Mouse (Mus musculus) liver, embryonic 12.5 days (tissue): ENCODE measurements around the gene Panx1. TPM values are rescaled to one million over a fixed set of nuclear protein-coding genes. Genes with fewer than 3 reads are reported as not detected.

Experiments used
- ATAC-seq: fragments of 200-750 bp; cut with Nextera tagmentation; 2 replicates; pipeline ENCODE4 v1.8.0; 2017; ENCODE audit warnings: moderate number of reproducible peaks, mild to moderate bottlenecking, moderate library complexity
- H3K27ac ChIP-seq: fragments of 300-500 bp; sonication (generic); 2 replicates; pipeline ENCODE4 v1.5.1; 2016; ENCODE audit warnings: mild to moderate bottlenecking
- H3K27me3 ChIP-seq: fragments of 300-500 bp; sonication (generic); replicated peaks from 2 replicates; pipeline ENCODE4 v1.6.1; 2016; ENCODE audit warnings: mild to moderate bottlenecking, moderate library complexity
- H3K36me3 ChIP-seq: fragments of 300-500 bp; sonication (generic); 2 replicates; pipeline ENCODE4 v1.6.1; 2016; ENCODE audit warnings: mild to moderate bottlenecking, moderate library complexity
- H3K4me1 ChIP-seq: fragments of 300-500 bp; sonication (generic); 2 replicates; pipeline ENCODE4 v1.6.1; 2016
- H3K4me2 ChIP-seq: fragments of 300-500 bp; sonication (generic); 2 replicates; pipeline ENCODE4 v1.6.1; 2016; ENCODE audit warnings: mild to moderate bottlenecking, moderate library complexity
- H3K4me3 ChIP-seq: fragments of 300-500 bp; sonication (generic); 2 replicates; pipeline ENCODE4 v1.5.1; 2016; ENCODE audit warnings: mild to moderate bottlenecking, moderate library complexity
- H3K9ac ChIP-seq: fragments of 300-500 bp; sonication (generic); 2 replicates; pipeline ENCODE4 v1.6.1; 2016; ENCODE audit warnings: mild to moderate bottlenecking, moderate library complexity
- H3K9me3 ChIP-seq: fragments of 300-500 bp; sonication (generic); replicated peaks from 2 replicates; pipeline ENCODE4 v1.6.1; 2016; ENCODE audit warnings: mild to moderate bottlenecking, moderate library complexity
- WGBS: fragments of 180-500 bp; shearing (Covaris S2); methylation state at CpG from one replicate; pipeline ENCODE4 v1.1.7; 2016; ENCODE audit not compliant: insufficient replicate concordance; 5-methylcytosine and 5-hydroxymethylcytosine counted together
- polyA plus RNA-seq: library from polyadenylated mRNA; unstranded; fragments of >200 nt; fragmentation: Nextera tagmentation; extraction: Ambion mirVana; gene quantifications from 2 replicates; pipeline ENCODE4 v1.2.1, GENCODE M21; 2016

Panx1 gene
- 13.1 and 14.1 TPM in 2 replicates for polyA plus RNA-seq

DNA sequence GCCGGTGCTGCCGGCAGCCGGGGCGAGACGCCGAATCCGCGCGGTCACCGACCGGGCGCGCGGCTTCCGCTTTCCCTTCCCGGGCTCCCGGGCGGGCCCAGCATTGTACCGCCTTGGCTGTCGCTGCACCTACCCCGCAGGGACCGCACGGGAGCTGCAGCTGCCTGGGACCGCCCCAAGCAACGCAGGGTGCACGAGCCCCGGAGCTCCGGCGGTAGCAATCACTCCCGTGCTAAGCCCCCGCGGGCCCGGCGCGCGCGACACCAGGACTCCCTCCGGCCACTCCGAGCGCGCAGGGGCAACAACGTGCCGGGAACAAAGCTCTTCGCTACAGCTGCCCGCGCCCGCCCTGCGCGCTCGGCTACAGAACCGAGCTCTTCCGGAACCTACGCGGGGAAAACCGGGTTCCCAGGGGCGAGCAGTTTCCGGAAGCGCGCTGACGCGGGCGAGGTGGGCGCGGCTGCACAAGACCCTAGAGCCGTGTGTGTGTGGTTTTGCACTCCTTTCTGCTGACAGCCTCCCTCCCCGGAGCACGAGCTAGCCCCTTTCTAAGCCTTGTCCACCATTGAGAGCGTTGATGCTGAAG lies at the start of gene Panx1:
Gene Panx1 (minus strand): TSS at position 395 of the 586 bp plus-strand sequence.
- Histone ChIP-seq H3K4me2 (peak within 1 kb of the TSS; percentile 82), H3K4me3 (peak within 1 kb of the TSS; percentile 67), H3K27me3 (peaks cover 32% of the 10 kb centered on the region), H3K9me3 (no peaks in the 10 kb centered on the region), H3K27ac (peak within 1 kb of the TSS; percentile 42; the same call in 1 of the 2 replicates), H3K9ac (peak within 1 kb of the TSS; percentile 65), H3K36me3 (no peaks in the 10 kb centered on the region), H3K4me1 (peaks cover 16% of the 10 kb centered on the region)
- under 1% methylated on average over 68 of the region's 68 CpGs for WGBS
- peak; percentile 71 for ATAC-seq

- 61% methylated on average over 6 of the region's 6 CpGs for WGBS
- Histone ChIP-seq H3K4me1 (peaks cover 11% of the 10 kb centered on the region; the same call in 1 of the 2 replicates), H3K4me3 (no peak overlapping the region), H3K27ac (no peak overlapping the region), H3K4me2 (no peak overlapping the region), H3K36me3 (no peaks in the 10 kb centered on the region), H3K9me3 (no peaks in the 10 kb centered on the region), H3K9ac (no peak overlapping the region), H3K27me3 (no peaks in the 10 kb centered on the region)
- peak; percentile 51; the same call in 1 of the 2 replicates for ATAC-seq
Measured at GRCm38 (mm10) chr9:15068686-15069295, 23.5 kb upstream of the Panx1 start.

DNA sequence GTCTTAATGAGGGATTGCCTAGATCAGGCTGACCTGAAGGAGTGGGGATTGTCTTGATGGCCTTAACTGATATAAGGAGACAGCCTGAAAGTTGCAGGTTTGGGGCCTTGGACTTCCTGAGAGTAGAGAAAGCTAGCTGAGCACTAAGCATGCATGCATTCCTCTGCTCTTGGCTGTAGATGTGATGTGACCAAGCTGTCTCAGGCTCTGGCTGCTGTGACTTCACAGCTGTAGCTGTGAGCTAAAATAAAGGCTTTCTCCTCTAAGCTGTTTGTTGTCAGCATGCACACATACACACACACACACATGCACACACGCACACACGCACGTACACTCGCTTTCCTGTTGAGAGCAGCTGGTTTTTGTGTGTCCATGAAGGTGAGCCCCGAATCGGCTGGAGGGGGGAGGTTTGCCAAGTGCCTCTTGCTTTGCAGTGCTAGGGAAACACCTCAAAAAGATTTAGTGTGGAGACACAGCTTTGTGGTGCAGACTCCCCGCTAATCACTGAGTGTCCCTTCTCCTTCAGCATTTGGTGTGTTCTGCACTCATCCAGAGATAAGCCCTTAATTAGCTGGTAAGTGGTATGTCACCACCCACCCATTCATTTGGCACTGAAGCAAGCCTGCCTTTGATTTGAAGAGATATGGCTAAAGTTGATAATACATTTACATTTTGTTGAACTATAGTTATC lies 22.9 kb upstream of the Panx1 start:
- 70% methylated on average over 7 of the region's 7 CpGs for WGBS
- Histone ChIP-seq H3K36me3 (no peaks in the 10 kb centered on the region), H3K9me3 (no peaks in the 10 kb centered on the region), H3K27ac (no peak overlapping the region), H3K4me2 (no peak overlapping the region), H3K4me1 (peaks cover 11% of the 10 kb centered on the region; the same call in 1 of the 2 replicates), H3K27me3 (no peaks in the 10 kb centered on the region), H3K4me3 (no peak overlapping the region), H3K9ac (no peak overlapping the region)
- no peak for ATAC-seq

DNA sequence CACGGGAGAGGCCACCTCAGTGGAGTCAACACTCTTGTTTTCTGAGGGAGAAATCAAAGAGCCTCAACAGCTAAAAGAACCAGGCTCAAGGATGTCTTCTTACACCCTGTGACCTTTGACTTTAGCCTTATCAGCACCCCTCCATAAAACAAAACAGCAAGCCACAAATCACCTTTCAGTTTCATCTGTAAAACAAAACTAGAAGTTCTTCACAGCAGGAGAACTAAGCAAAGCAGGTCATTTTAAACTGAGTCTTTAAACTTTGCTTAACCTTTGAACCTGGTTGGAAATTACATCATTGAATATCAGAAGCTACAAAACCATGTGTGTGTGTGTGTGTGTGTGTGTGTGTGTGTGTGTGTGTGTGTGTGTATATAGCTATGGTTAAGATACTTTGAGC lies 18.9 kb upstream of the Panx1 start:
- H3K4me2 ChIP-seq = no peak overlapping the region
- WGBS = 10% methylated on average over 1 of the region's 1 CpGs
- no peaks in the 10 kb centered on the region for H3K36me3 ChIP-seq
- no peaks in the 10 kb centered on the region for H3K9me3 ChIP-seq
- no peak overlapping the region for H3K4me3 ChIP-seq
- no peak overlapping the region for H3K27ac ChIP-seq
- no peaks in the 10 kb centered on the region for H3K27me3 ChIP-seq
- no peak for ATAC-seq
- H3K9ac ChIP-seq = no peak overlapping the region
- H3K4me1 ChIP-seq = peaks cover 10% of the 10 kb centered on the region; the same call in 1 of the 2 replicates

GRCm38 (mm10) chr9:15060847-15061246 lies 15.6 kb upstream of the Panx1 start:
- no peaks in the 10 kb centered on the region for H3K36me3 ChIP-seq
- H3K9me3 ChIP-seq = no peaks in the 10 kb centered on the region
- H3K27me3 ChIP-seq = no peaks in the 10 kb centered on the region
- 65% methylated on average over 5 of the region's 5 CpGs for WGBS
- H3K9ac ChIP-seq = no peak overlapping the region
- H3K4me1 ChIP-seq = no peaks in the 10 kb centered on the region
- H3K4me2 ChIP-seq = no peak overlapping the region
- ATAC-seq = no peak
- no peak overlapping the region for H3K4me3 ChIP-seq
- no peak overlapping the region for H3K27ac ChIP-seq

DNA sequence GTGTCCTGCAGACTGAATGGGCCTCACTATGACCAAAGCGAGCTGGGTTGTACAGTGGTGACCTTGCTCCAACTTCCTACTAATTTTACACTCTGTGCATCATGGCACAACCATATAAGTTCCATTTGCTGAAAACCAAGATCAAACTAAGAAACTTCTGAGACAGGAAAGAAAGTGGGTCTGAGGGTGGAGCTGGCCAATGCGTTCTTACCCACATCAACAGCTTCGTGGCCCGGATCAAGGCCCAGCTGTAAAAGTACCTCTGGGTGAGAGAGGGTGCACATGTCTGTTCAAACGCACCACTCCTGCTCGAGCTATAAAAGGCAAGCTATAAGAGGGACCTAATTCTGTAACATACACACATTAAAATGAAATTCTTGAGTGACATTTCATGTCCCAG lies 14.7 kb upstream of the Panx1 start:
- Histone ChIP-seq H3K4me1 (no peaks in the 10 kb centered on the region), H3K4me3 (no peak overlapping the region), H3K27ac (no peak overlapping the region), H3K27me3 (no peaks in the 10 kb centered on the region), H3K36me3 (no peaks in the 10 kb centered on the region), H3K9ac (no peak overlapping the region), H3K9me3 (no peaks in the 10 kb centered on the region), H3K4me2 (no peak overlapping the region)
- 65% methylated on average over 6 of the region's 6 CpGs for WGBS
- no peak for ATAC-seq

DNA sequence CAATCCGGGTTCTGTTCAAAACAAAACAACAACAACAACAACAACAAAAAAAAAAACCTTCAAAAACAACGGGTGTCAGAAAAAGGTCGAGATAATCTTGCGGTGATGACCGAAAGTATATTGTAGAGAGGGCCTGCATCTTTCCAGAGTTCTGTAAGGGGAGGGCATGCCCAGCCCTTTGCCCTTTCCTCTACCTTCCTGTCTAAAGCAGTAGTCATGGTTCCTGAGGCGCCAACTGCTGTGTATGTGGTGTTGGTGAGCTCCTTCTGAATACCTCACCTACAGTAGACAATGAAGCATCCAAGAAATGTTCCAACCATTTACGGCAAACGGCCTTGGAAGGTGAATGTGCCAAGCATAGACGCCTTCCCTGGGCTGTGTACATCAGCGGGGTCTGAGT lies 462 bp upstream of the Panx1 start:
- H3K4me1 ChIP-seq = peaks cover 16% of the 10 kb centered on the region
- H3K27ac ChIP-seq = no peak overlapping the region
- peaks cover 32% of the 10 kb centered on the region for H3K27me3 ChIP-seq
- H3K9me3 ChIP-seq = no peaks in the 10 kb centered on the region
- no peaks in the 10 kb centered on the region for H3K36me3 ChIP-seq
- H3K4me3 ChIP-seq = peak overlapping the region; percentile 67
- ATAC-seq = no peak
- 33% methylated on average over 10 of the region's 10 CpGs for WGBS
- H3K9ac ChIP-seq = no peak overlapping the region; the same call in 1 of the 2 replicates
- peak overlapping the region; percentile 82 for H3K4me2 ChIP-seq

DNA sequence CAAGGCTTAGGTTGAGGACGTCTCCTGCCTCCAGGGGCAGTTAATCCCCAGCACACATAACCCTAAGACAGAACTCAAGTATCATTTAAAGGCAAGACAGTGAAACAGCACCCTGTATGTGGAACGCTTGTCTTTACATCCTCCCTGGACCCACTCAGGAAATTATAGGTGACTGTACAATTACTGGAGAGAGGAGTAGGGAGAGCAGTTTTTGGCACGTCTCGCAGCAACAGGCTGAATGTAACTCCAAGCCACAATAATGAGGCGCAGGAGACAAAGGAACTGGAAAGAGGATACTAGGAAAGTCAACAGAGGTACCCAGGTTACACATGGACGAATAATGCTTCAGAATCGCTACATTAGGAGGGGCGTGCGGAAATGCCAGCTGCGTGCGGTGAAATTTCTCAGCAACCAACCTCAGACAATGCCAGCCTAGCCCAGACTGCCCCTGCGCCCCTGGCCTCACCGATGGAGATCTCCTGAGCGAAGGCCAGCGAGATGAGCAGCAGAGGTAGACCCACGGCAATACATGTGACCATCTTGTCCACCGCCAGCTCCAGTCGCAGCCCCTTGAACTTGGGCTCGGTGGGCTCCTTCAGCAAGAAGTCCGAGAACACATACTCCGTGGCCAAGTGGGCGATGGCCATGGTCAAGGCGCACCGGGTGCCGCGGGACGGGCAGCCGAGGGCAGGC lies 741 bp downstream of the Panx1 start:
- WGBS = 2% methylated on average over 28 of the region's 28 CpGs

GRCm38 (mm10) chr9:15041556-15041955 lies 3.7 kb downstream of the Panx1 start:
- Histone ChIP-seq H3K9me3 (no peaks in the 10 kb centered on the region), H3K9ac (no peak overlapping the region), H3K4me1 (peaks cover 16% of the 10 kb centered on the region), H3K4me2 (no peak overlapping the region), H3K27ac (no peak overlapping the region), H3K27me3 (peaks cover 28% of the 10 kb centered on the region), H3K4me3 (no peak overlapping the region), H3K36me3 (no peaks in the 10 kb centered on the region)
- ATAC-seq = no peak
- WGBS = 84% methylated on average over 11 of the region's 11 CpGs

More for the DNA sequence above, 741 bp downstream of the Panx1 start:
- H3K36me3 ChIP-seq = no peaks in the 10 kb centered on the region
- ATAC-seq = peak; percentile 6; the same call in 1 of the 2 replicates
- H3K4me2 ChIP-seq = peak overlapping the region; percentile 82
- peak overlapping the region; percentile 65 for H3K9ac ChIP-seq
- H3K4me1 ChIP-seq = peaks cover 16% of the 10 kb centered on the region
- H3K27ac ChIP-seq = 0 out of 2 replicates have a peak overlapping the region, but pooled peaks have one; percentile 42
- peaks cover 32% of the 10 kb centered on the region for H3K27me3 ChIP-seq
- peak overlapping the region; percentile 67 for H3K4me3 ChIP-seq
- no peaks in the 10 kb centered on the region for H3K9me3 ChIP-seq

- Histone ChIP-seq H3K27ac (no peak overlapping the region), H3K27me3 (peaks cover 11% of the 10 kb centered on the region), H3K9me3 (no peaks in the 10 kb centered on the region), H3K4me1 (peaks cover 10% of the 10 kb centered on the region), H3K9ac (no peak overlapping the region), H3K4me3 (no peak overlapping the region), H3K4me2 (no peak overlapping the region), H3K36me3 (no peaks in the 10 kb centered on the region)
- no peak for ATAC-seq
- 73% methylated on average over 5 of the region's 5 CpGs for WGBS
Measured at GRCm38 (mm10) chr9:15039848-15040247, 5.4 kb downstream of the Panx1 start.

DNA sequence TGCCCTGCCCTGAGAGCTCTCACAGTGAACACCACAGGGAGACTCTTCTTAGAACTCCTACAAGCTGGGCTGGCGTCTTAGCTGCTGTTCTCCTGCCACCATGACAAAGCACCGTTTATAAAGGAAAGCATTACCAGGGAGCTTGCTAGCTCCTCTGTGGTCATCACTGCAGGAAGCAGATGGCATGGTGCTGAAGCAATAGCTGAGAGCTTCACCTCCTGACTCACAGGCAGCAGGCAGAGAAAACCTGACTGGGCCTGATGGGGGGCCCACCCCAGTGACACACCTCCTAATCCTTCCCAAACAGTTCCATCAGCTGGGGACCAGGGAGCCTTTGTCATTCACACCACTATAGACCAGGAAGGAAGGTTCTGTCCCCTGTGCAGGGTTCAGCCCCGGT lies 7.6 kb downstream of the Panx1 start:
- H3K27ac ChIP-seq = no peak overlapping the region
- 40% methylated on average over 3 of the region's 3 CpGs for WGBS
- no peaks in the 10 kb centered on the region for H3K27me3 ChIP-seq
- no peak overlapping the region for H3K9ac ChIP-seq
- H3K4me1 ChIP-seq = no peaks in the 10 kb centered on the region
- H3K4me2 ChIP-seq = no peak overlapping the region
- ATAC-seq = 0 out of 2 replicates have a peak, but pooled peaks have one; percentile 52
- H3K36me3 ChIP-seq = no peaks in the 10 kb centered on the region
- no peaks in the 10 kb centered on the region for H3K9me3 ChIP-seq
- no peak overlapping the region for H3K4me3 ChIP-seq

GRCm38 (mm10) chr9:15037237-15037636 lies 8.0 kb downstream of the Panx1 start:
- no peak overlapping the region for H3K27ac ChIP-seq
- no peak overlapping the region for H3K4me3 ChIP-seq
- ATAC-seq = no peak
- no peaks in the 10 kb centered on the region for H3K27me3 ChIP-seq
- no peaks in the 10 kb centered on the region for H3K9me3 ChIP-seq
- no peak overlapping the region for H3K4me2 ChIP-seq
- H3K4me1 ChIP-seq = no peaks in the 10 kb centered on the region
- H3K36me3 ChIP-seq = no peaks in the 10 kb centered on the region
- H3K9ac ChIP-seq = no peak overlapping the region
